ENCODE assay signal across 10 mouse cellular contexts in the genomic region with DNA sequence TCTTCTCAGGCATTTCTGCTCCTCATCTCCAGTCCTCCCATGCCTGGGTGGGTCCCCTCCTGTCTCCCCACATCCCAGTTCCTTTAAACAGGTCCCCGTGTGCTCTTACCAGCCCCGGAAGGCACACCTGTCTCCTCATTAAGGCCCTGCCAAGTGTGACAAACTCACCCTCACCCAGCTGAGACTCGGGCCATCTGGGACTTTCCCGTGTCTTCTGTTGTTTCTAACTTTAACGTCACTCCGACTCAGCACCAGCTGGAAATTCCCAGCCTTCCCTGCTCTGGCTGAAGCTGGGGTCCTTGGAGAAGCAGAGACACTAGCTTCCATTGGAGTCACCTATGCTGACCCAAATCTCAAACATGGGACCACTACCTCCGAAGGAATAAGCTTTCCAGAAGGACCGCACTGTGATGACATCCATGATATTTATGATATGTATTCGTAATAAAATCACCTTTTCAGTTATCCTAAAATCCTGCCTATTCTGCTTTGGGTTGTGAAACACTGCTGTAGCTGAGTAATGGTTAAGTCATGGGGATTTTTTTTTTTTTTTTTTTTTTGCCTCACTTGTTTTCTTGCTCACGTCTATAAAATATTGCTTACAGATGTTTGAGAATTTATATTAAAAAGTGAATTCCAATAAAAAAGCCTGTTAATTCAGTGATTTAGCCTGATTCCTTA.
DNase-seq lines count a peak whose midpoint lies in the region; ATAC-seq and TF ChIP-seq lines count a peak whose summit lies in the region.
"Had no signal": no experiment of that assay in that cellular context is flagged by ENCODE, and none has a peak within 500 bp of the region (broad histone marks: within the 10 kb centered on the region; RNA-seq: fewer than 3 reads in every experiment).

No protein-coding gene starts in this region.

- H3K27me3 ChIP-seq in heart, embryonic 16.5 days (ENCODE audit: control insufficient read depth, insufficient read depth, low read length), result no peaks in the 10 kb centered on the region
- H3K27me3 ChIP-seq in stomach, postnatal 0 days (ENCODE audit: control insufficient read depth, insufficient read depth, low read length), result no peaks in the 10 kb centered on the region
- H3K27me3 ChIP-seq: forebrain, embryonic 15.5 days; liver, embryonic 12.5 days had no signal

- intact Hi-C loops in gastrocnemius, adult 2 months (cut with DNase I), result no loop called here

- no peaks in the 10 kb centered on the region for H3K36me3 ChIP-seq in heart, embryonic 16.5 days (ENCODE audit: control insufficient read depth, insufficient read depth)
- no peaks in the 10 kb centered on the region for H3K36me3 ChIP-seq in stomach, postnatal 0 days (ENCODE audit: control insufficient read depth, insufficient read depth, low read length)
- H3K36me3 ChIP-seq: forebrain, embryonic 15.5 days; liver, embryonic 12.5 days had no signal

- H3K9me3 ChIP-seq in heart, embryonic 16.5 days (replicated peaks; ENCODE audit: control insufficient read depth, low read length), result no peaks in the 10 kb centered on the region
- no peaks in the 10 kb centered on the region for H3K9me3 ChIP-seq in stomach, postnatal 0 days (ENCODE audit: control insufficient read depth, low read length)
- H3K9me3 ChIP-seq: forebrain, embryonic 15.5 days; liver, embryonic 12.5 days had no signal

- no peak overlapping the region for H3K4me3 ChIP-seq in gastrocnemius, adult 2 months
- H3K4me3 ChIP-seq in heart, embryonic 16.5 days (ENCODE audit: low read length), result no peak overlapping the region
- no peak overlapping the region for H3K4me3 ChIP-seq in stomach, postnatal 0 days (ENCODE audit: low read depth, low read length)
- H3K4me3 ChIP-seq: forebrain, embryonic 15.5 days; liver, embryonic 12.5 days had no signal

- peaks cover 50% of the 10 kb centered on the region for H3K4me1 ChIP-seq in heart, embryonic 16.5 days (ENCODE audit: control insufficient read depth, insufficient read depth, low read length)
- peaks cover 29% of the 10 kb centered on the region for H3K4me1 ChIP-seq in stomach, postnatal 0 days (replicated peaks; ENCODE audit: control insufficient read depth, insufficient read depth)

- H3K4me2 ChIP-seq in heart, embryonic 16.5 days (ENCODE audit: low read depth, low read length), result peak overlapping the region; percentile 21; the same call in 1 of the 2 replicates
- H3K4me2 ChIP-seq in stomach, postnatal 0 days (replicated peaks; ENCODE audit: low read depth), result no peak overlapping the region
- H3K4me2 ChIP-seq: forebrain, embryonic 15.5 days; liver, embryonic 12.5 days had no signal

- H3K9ac ChIP-seq in heart, embryonic 16.5 days (ENCODE audit: low read length), result no peak overlapping the region
- peak overlapping the region; percentile 48; the same call in 1 of the 2 replicates for H3K9ac ChIP-seq in stomach, postnatal 0 days (ENCODE audit: low read length)
- H3K9ac ChIP-seq: forebrain, embryonic 15.5 days; liver, embryonic 12.5 days had no signal

- no peak for TF ChIP-seq CTCF in gastrocnemius, adult 2 months (IDR thresholded peaks at IDR 0.05)
- TF ChIP-seq CTCF in stomach, postnatal 0 days (IDR thresholded peaks at IDR 0.05; ENCODE audit: low read depth), result no peak

- no peak for ATAC-seq in heart, embryonic 16.5 days (replicated peaks; ENCODE audit: extremely low read depth, insufficient read depth, low FRiP score)
- ATAC-seq in stomach, postnatal 0 days (ENCODE audit: low FRiP score, low TSS enrichment), result no peak
- ATAC-seq: forebrain, embryonic 15.5 days; liver, embryonic 12.5 days had no signal

- WGBS in heart, embryonic 16.5 days, result 40% methylated on average over 10 of the region's 10 CpGs
- WGBS in stomach, postnatal 0 days, result 18% methylated on average over 10 of the region's 10 CpGs

- peak overlapping the region; percentile 31; the same call in 1 of the 2 replicates for H3K27ac ChIP-seq in gastrocnemius, adult 2 months
- H3K27ac ChIP-seq in heart, embryonic 16.5 days (ENCODE audit: low read length), result peak overlapping the region; percentile 14; the same call in 1 of the 2 replicates
- H3K27ac ChIP-seq in stomach, postnatal 0 days (replicated peaks), result peak overlapping the region; percentile 85
- H3K27ac ChIP-seq: forebrain, embryonic 15.5 days; liver, embryonic 12.5 days had no signal

- TF ChIP-seq EP300 in stomach, postnatal 0 days (optimal IDR thresholded peaks at IDR 0.05), result no peak

- no peak for DNase-seq in gastrocnemius, adult 2 months
- no peak for DNase-seq in gastrocnemius, adult 18-20 months (ENCODE audit: low spot score)
- DNase-seq in right cerebral cortex, postnatal 25 days, result peak; percentile 6
- no peak for DNase-seq in right cerebral cortex, adult 18-20 months
- DNase-seq in stomach, postnatal 0 days (ENCODE audit: low spot score), result no peak
- DNase-seq in cerebellum, adult 9-11 months, result no peak
- DNase-seq in cerebellum, postnatal 4 days (ENCODE audit: low spot score in 2 of 2), result no peak

Comparison
In these comparisons a context has a peak if more than half of its experiments do, and no peak if none do; other contexts are left out.
1. H3K27ac ChIP-seq: peak in every context shown above with its lines; median percentile 85 in stomach, postnatal 0 days; 31 in gastrocnemius, adult 2 months; 14 in heart, embryonic 16.5 days.